Mouse (Mus musculus): ENCODE results near the gene Gm12216.
A peak's percentile ranks its signal among the peaks of the same experiment; 100 is the strongest.

The Gm12216 gene

GRCm38 (mm10) chr11:53737573-53737946 lies 121.5 kb downstream of the Gm12216 start:
- DNase-seq (ENCODE audit: low read depth): no peak

- DNase-seq (ENCODE audit: low read depth): peak; percentile 68
Observed at GRCm38 (mm10) chr11:53736771-53737572, 122.1 kb downstream of the Gm12216 start.

GRCm38 (mm10) chr11:53735682-53736245 lies 123.3 kb downstream of the Gm12216 start:
- DNase-seq (ENCODE audit: low read depth): no peak

- DNase-seq (ENCODE audit: low read depth): no peak
Observed at GRCm38 (mm10) chr11:53734970-53735681, 123.9 kb downstream of the Gm12216 start.

- no peak for DNase-seq (ENCODE audit: low read depth)
Observed at GRCm38 (mm10) chr11:53734431-53734830, 124.6 kb downstream of the Gm12216 start.

- no peak for DNase-seq (ENCODE audit: low read depth)
Observed at GRCm38 (mm10) chr11:53733824-53734223, 125.2 kb downstream of the Gm12216 start.

Data from fibroblast of lung, adult 2 months (primary cell).